Mouse (Mus musculus) adrenal gland, adult 2 months (tissue): ENCODE data around the gene Olfr169. TPM values are rescaled to one million over a fixed set of nuclear protein-coding genes. Genes with fewer than 3 reads are reported as not detected.
"Not testable (repeated sequence)": the region's sequence is repeated elsewhere in the genome, so short reads cannot be mapped to it uniquely, and the experiment has no call there.

Source experiments
- DNase-seq: peaks from one replicate; pipeline ENCODE4 v3.0.0; 2021
- long read RNA-seq: library from polyadenylated mRNA; stranded (forward); transcript quantifications from one replicate; pipeline ENCODE4 v2.0.0, GENCODE M21; 2021
- polyA plus RNA-seq: library from polyadenylated mRNA; depleted of rRNA; stranded (reverse); fragments of >200 nt; gene quantifications from 2 replicates; pipeline ENCODE4 v1.2.3, GENCODE M21; 2012; rRNA removed
- total RNA-seq, 2 experiments: library from RNA; stranded (reverse); gene quantifications; 2 replicates each; pipeline ENCODE4 v1.2.3; 2021

The Olfr169 gene
- total RNA-seq, result not detected
- not detected in 2 replicates for polyA plus RNA-seq
- long read RNA-seq, result 0 reads

- DNase-seq, result not testable (repeated sequence)
Measured at GRCm38 (mm10) chr16:19571709-19572108, at the start of gene Olfr169. Olfr169 (minus strand) TSS chr16:19571809.

DNA sequence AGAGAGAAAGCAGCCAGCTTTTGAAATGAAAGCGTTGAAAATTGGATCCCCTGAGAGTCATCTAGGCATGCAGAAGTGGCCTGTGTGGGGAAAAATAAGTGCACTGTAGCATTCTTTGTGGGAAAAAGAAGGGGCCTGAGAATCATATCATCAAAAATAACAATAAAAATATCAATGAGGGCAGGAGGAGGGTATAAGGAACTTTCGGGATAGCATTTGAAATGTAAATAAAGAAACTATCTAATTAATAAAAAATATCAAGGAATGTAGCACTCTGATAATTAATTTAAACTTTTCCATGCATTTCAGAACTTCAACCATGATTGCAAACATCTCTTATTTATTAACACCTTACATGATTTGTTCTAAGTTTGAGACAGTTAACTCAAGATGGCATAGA is 40.2 kb upstream of the Olfr169 start, which contains the start of gene Olfr170:
Gene Olfr170, minus strand, starts transcription at position 101 of the 400 bp plus-strand sequence.
- not testable (repeated sequence) for DNase-seq

DNA sequence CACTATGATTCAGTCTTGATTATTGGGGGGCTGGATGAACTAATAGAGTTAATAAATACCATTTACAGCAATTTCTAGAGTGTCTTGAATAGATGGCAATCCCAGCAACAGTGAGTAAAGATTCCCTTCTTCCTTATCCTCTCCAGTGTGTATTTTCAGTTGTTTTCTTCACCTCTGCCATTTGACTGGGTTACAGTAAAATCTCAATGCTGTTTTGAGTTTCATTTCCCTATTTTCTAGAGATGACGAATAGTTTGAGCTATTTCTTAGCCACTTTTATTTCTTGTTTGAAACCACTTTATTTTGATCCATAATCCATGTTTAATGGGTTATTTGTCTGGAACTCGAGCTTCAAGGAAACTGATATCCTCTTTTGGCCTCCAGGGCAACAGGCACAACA is 31.6 kb upstream of the Olfr169 start:
- no peak for DNase-seq

GRCm38 (mm10) chr16:19553429-19553828 is 18.2 kb downstream of the Olfr169 start:
- not testable (repeated sequence) for DNase-seq

GRCm38 (mm10) chr16:19552246-19552645 is 19.4 kb downstream of the Olfr169 start:
- not testable (repeated sequence) for DNase-seq

DNA sequence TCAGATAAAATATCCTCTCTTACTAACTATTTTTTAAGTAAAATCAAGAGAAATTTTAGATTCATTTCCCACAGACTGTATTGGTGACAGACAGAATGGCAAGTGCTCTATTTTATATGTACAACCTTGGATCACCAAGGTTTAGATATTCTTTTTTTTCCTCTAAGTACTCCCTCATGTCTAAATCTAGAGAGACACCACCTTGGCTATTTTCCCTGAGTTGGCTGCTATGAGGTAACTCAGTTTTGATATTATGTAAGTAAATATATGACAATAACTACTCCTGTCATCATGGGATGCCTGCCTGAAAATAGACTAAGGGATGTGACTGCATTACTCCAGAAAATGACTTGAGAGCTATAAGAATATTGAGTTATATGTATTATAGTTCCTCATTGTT is 36.2 kb downstream of the Olfr169 start, which contains the start of gene Olfr168:
Gene Olfr168, minus strand, starts transcription at position 101 of the 400 bp plus-strand sequence.
- no peak for DNase-seq

- DNase-seq, result no peak
Measured at GRCm38 (mm10) chr16:19522166-19522565, 49.4 kb downstream of the Olfr169 start, which contains the start of gene Olfr167. Olfr167 (minus strand) TSS chr16:19522266.

Other genes starting within 250 kb of the Olfr169 start
- gene Olfr165, start 148.7 kb downstream of the Olfr169 start, total RNA-seq, result not detected
- gene Olfr165, start 148.7 kb downstream of the Olfr169 start, polyA plus RNA-seq, result not detected in 2 replicates
- gene Olfr166, start 88.1 kb downstream of the Olfr169 start, total RNA-seq, result not detected
- gene Olfr166, start 88.1 kb downstream of the Olfr169 start, polyA plus RNA-seq, result not detected in 2 replicates
- gene Olfr167, start 49.5 kb downstream of the Olfr169 start, total RNA-seq, result not detected
- not detected in 2 replicates for gene Olfr167, start 49.5 kb downstream of the Olfr169 start, polyA plus RNA-seq
- not detected for gene Olfr168, start 36.3 kb downstream of the Olfr169 start, total RNA-seq
- gene Olfr168, start 36.3 kb downstream of the Olfr169 start, polyA plus RNA-seq, result not detected in 2 replicates
- not detected for gene Olfr170, start 40.1 kb upstream of the Olfr169 start, total RNA-seq
- gene Olfr170, start 40.1 kb upstream of the Olfr169 start, polyA plus RNA-seq, result not detected in 2 replicates
- not detected for gene Olfr171, start 58.1 kb upstream of the Olfr169 start, total RNA-seq
- not detected in 2 replicates for gene Olfr171, start 58.1 kb upstream of the Olfr169 start, polyA plus RNA-seq
- under 1 TPM in 1 of 2 experiments, not detected in 1; 0.10 TPM for gene Lamp3, start 134.6 kb upstream of the Olfr169 start, total RNA-seq
- gene Lamp3, start 134.6 kb upstream of the Olfr169 start, polyA plus RNA-seq, result not detected in 2 replicates
- gene B3gnt5, start 188.4 kb upstream of the Olfr169 start, total RNA-seq, result under 1 TPM; 0.24 to 0.75 TPM
- gene B3gnt5, start 188.4 kb upstream of the Olfr169 start, polyA plus RNA-seq, result 0.15 TPM in 1 of 2 replicates, not detected in the other